Mouse (Mus musculus) lung, postnatal 0 days (tissue): ENCODE measurements at regions not wholly inside any gene's neighbourhood (a gene's known extent, or its start where the extent isn't known, plus 50 kb on each side); places are given as distances from the start of the nearest gene placed in this dataset.
A peak's percentile ranks its signal among the peaks of the same experiment; 100 is the strongest.

Experiments used
- CTCF ChIP-seq: IDR thresholded peaks from 2 replicates; pipeline ENCODE4 v1.5.1; 2016; ENCODE audit warnings: antibody characterized with exemption, mild to moderate bottlenecking
- EP300 ChIP-seq: IDR thresholded peaks from 2 replicates; pipeline ENCODE4 v1.6.1; 2016; ENCODE audit warnings: antibody characterized with exemption, mild to moderate bottlenecking, control low read depth

DNA sequence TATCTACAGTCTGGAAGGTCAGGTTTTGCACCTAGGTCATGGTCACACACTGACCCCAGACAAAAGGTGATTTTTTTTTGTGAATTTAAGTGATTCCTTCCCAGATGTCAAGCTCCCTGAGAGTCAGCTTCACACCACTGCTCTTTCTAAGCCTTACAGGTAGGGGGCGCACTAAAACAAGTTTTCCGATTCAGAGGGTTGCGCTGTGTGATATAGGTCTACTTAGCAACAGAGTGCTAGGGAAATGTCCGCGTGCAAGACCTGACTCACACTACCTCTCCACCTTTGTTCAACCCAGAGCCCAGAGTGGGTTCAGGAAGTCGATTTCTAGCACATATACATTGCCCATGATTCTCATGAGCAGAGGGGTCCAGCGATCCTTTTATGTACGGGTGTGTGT is 255.4 kb downstream of the Diras2 start:
- TF ChIP-seq CTCF (peak; percentile 87), EP300 (no peak)
